Mouse (Mus musculus) CH12.LX (cell line): ENCODE data around the gene Spast.

ENCODE experiments used
- CTCF ChIP-seq, 2 experiments: IDR thresholded peaks in 1 of 2; conservative IDR thresholded peaks in 1 of 2; 2 replicates each; pipeline ENCODE4 v1.5.1; 2011 to 2012; ENCODE audit warnings: low read depth in 2 of 2, low read length in 2 of 2, improper control_type of control experiment in 1 of 2, inconsistent platforms in 1 of 2, mild to moderate bottlenecking in 1 of 2, moderate library complexity in 1 of 2
- EP300 ChIP-seq: IDR thresholded peaks from 2 replicates; pipeline ENCODE4 v1.6.1; 2011; ENCODE audit warnings: low read length, improper control_type of control experiment
- KAT2A ChIP-seq: IDR thresholded peaks from 2 replicates; pipeline ENCODE4 v1.6.1; 2012; ENCODE audit warnings: low read length, improper control_type of control experiment, inconsistent platforms; ENCODE audit not compliant: insufficient replicate concordance
- MAX ChIP-seq: IDR thresholded peaks from 2 replicates; pipeline ENCODE4 v1.6.1; 2011; ENCODE audit warnings: low read length, improper control_type of control experiment
- MAZ ChIP-seq: IDR thresholded peaks from 2 replicates; pipeline ENCODE4 v1.6.1; 2012; ENCODE audit warnings: low read depth, mild to moderate bottlenecking, inconsistent platforms, low read length, improper control_type of control experiment, moderate library complexity
- MXI1 ChIP-seq: IDR thresholded peaks from 2 replicates; pipeline ENCODE4 v1.6.1; 2011; ENCODE audit warnings: mild to moderate bottlenecking, low read depth, low read length, improper control_type of control experiment
- POLR2A ChIP-seq: IDR thresholded peaks from 2 replicates; pipeline ENCODE4 v1.6.1; 2011; ENCODE audit warnings: low read depth, mild to moderate bottlenecking, improper control_type of control experiment, low read length
- RCOR1 ChIP-seq: conservative IDR thresholded peaks from 2 replicates; pipeline ENCODE4 v1.6.1; 2012; ENCODE audit warnings: low read depth, mild to moderate bottlenecking, inconsistent platforms, low read length, improper control_type of control experiment

GRCm38 (mm10) chr17:74416841-74417360 lies 78.1 kb downstream of the Spast start:
- TF ChIP-seq RCOR1: no peak
- TF ChIP-seq MAZ: no peak
- TF ChIP-seq KAT2A: no peak
- TF ChIP-seq MXI1: no peak
- no peak for TF ChIP-seq CTCF (conservative IDR thresholded peaks at IDR 0.05 in 1 of 2, IDR thresholded peaks at IDR 0.05 in 1 of 2; ENCODE audit: low read depth in 2 of 2, low read length in 2 of 2)
- no peak for TF ChIP-seq MAX
- TF ChIP-seq POLR2A: no peak
- TF ChIP-seq EP300: no peak
